Comparison of ENCODE assay signal across 14 mouse cellular contexts in genomic region chr10:127427107-127427506, GRCm38 (mm10). TPM values are rescaled to one million over a fixed set of nuclear protein-coding genes. Genes with fewer than 3 reads are reported as not detected.
A peak's percentile ranks its signal among the peaks of the same experiment; 100 is the strongest.
DNase-seq lines count a peak whose midpoint lies in the region; ATAC-seq and TF ChIP-seq lines count a peak whose summit lies in the region.
"Had no signal": no experiment of that assay in that cellular context is flagged by ENCODE, and none has a peak within 500 bp of the region (broad histone marks: within the 10 kb centered on the region; RNA-seq: fewer than 3 reads in every experiment).

No protein-coding gene starts in this region.

- no peaks in the 10 kb centered on the region for H3K36me3 ChIP-seq in forebrain, embryonic 15.5 days
- H3K36me3 ChIP-seq in forebrain, embryonic 12.5 days (replicated peaks): no peaks in the 10 kb centered on the region
- H3K36me3 ChIP-seq in liver, postnatal 0 days (replicated peaks; ENCODE audit: insufficient read depth, low read length): peaks cover 4% of the 10 kb centered on the region; the same call in 1 of the 2 replicates
- peaks cover 2% of the 10 kb centered on the region; the same call in 1 of the 2 replicates for H3K36me3 ChIP-seq in liver, embryonic 11.5 days (ENCODE audit: control insufficient read depth, insufficient read depth, low read length)
- H3K36me3 ChIP-seq in limb, embryonic 15.5 days: no peaks in the 10 kb centered on the region; the same call in 1 of the 2 replicates

- 96% methylated on average over 1 of the region's 1 CpGs for WGBS in forebrain, embryonic 15.5 days
- WGBS in forebrain, embryonic 12.5 days: 96% methylated on average over 1 of the region's 1 CpGs
- 54% methylated on average over 1 of the region's 1 CpGs for WGBS in liver, postnatal 0 days (ENCODE audit: insufficient replicate concordance)
- WGBS in liver, embryonic 11.5 days: 43% methylated on average over 1 of the region's 1 CpGs
- WGBS in limb, embryonic 15.5 days: 71% methylated on average over 1 of the region's 1 CpGs

- no peak for ATAC-seq in forebrain, embryonic 15.5 days (replicated peaks)
- ATAC-seq in forebrain, embryonic 12.5 days (ENCODE audit: low FRiP score): no peak
- no peak for ATAC-seq in liver, postnatal 0 days
- no peak for ATAC-seq in liver, embryonic 11.5 days (replicated peaks; ENCODE audit: low FRiP score)
- no peak for ATAC-seq in limb, embryonic 15.5 days (ENCODE audit: insufficient number of reproducible peaks, low FRiP score, low TSS enrichment, low read depth)

- intact Hi-C loops in left cerebral cortex, postnatal 4 days (cut with DNase I): no loop called here

- H3K4me3 ChIP-seq in forebrain, embryonic 15.5 days: no peak overlapping the region
- H3K4me3 ChIP-seq in forebrain, embryonic 12.5 days (replicated peaks): no peak overlapping the region
- H3K4me3 ChIP-seq in liver, postnatal 0 days (ENCODE audit: low read depth, low read length): no peak overlapping the region
- no peak overlapping the region for H3K4me3 ChIP-seq in liver, embryonic 11.5 days (ENCODE audit: low read depth, low read length)
- H3K4me3 ChIP-seq in limb, embryonic 15.5 days: no peak overlapping the region
- H3K4me3 ChIP-seq: embryonic facial prominence, embryonic 15.5 days had no signal

- no peaks in the 10 kb centered on the region for H3K9me3 ChIP-seq in forebrain, embryonic 15.5 days
- no peaks in the 10 kb centered on the region for H3K9me3 ChIP-seq in forebrain, embryonic 12.5 days
- H3K9me3 ChIP-seq in liver, postnatal 0 days (ENCODE audit: low read length): no peaks in the 10 kb centered on the region
- no peaks in the 10 kb centered on the region for H3K9me3 ChIP-seq in liver, embryonic 11.5 days (ENCODE audit: control insufficient read depth, low read length)
- no peaks in the 10 kb centered on the region for H3K9me3 ChIP-seq in limb, embryonic 15.5 days
- H3K9me3 ChIP-seq: embryonic facial prominence, embryonic 15.5 days had no signal

- no peak overlapping the region for H3K9ac ChIP-seq in forebrain, embryonic 15.5 days (replicated peaks)
- no peak overlapping the region for H3K9ac ChIP-seq in forebrain, embryonic 12.5 days
- no peak overlapping the region for H3K9ac ChIP-seq in liver, postnatal 0 days (replicated peaks)
- no peak overlapping the region for H3K9ac ChIP-seq in liver, embryonic 11.5 days (ENCODE audit: low read depth, low read length)
- no peak overlapping the region for H3K9ac ChIP-seq in limb, embryonic 15.5 days
- H3K9ac ChIP-seq: embryonic facial prominence, embryonic 15.5 days had no signal

- TF ChIP-seq EP300 in liver, postnatal 0 days (IDR thresholded peaks at IDR 0.05; ENCODE audit: low read depth): no peak

- H3K4me2 ChIP-seq in forebrain, embryonic 15.5 days (replicated peaks): no peak overlapping the region
- no peak overlapping the region for H3K4me2 ChIP-seq in forebrain, embryonic 12.5 days
- H3K4me2 ChIP-seq in liver, postnatal 0 days (ENCODE audit: low read depth, low read length): no peak overlapping the region
- H3K4me2 ChIP-seq in liver, embryonic 11.5 days: no peak overlapping the region
- H3K4me2 ChIP-seq in limb, embryonic 15.5 days: no peak overlapping the region
- H3K4me2 ChIP-seq: embryonic facial prominence, embryonic 15.5 days had no signal

- no peak for TF ChIP-seq CTCF in liver, postnatal 0 days (IDR thresholded peaks at IDR 0.05; ENCODE audit: low read depth)

- H3K27ac ChIP-seq in forebrain, embryonic 15.5 days (replicated peaks): peak overlapping the region; percentile 18; the same call in 1 of the 2 replicates
- no peak overlapping the region for H3K27ac ChIP-seq in forebrain, embryonic 12.5 days
- 0 out of 2 replicates have a peak overlapping the region, but pooled peaks have one; percentile 1 for H3K27ac ChIP-seq in liver, postnatal 0 days (ENCODE audit: low read depth)
- H3K27ac ChIP-seq in liver, embryonic 11.5 days (ENCODE audit: low read depth, low read length): no peak overlapping the region
- H3K27ac ChIP-seq in limb, embryonic 15.5 days: peak overlapping the region; percentile 51
- H3K27ac ChIP-seq: embryonic facial prominence, embryonic 15.5 days had no signal

- DNase-seq in liver, postnatal 0 days: no peak
- DNase-seq in liver, embryonic 11.5 days (ENCODE audit: low spot score): no peak
- DNase-seq in heart, adult 8-10 months (ENCODE audit: low spot score): peak; percentile 36
- no peak for DNase-seq in cerebellum, adult 18-20 months
- DNase-seq in left cerebral cortex, postnatal 4 days: no peak
- DNase-seq: adrenal gland, adult 8-10 months; B cell, adult 2 months; cerebellum, adult 8-10 months; kidney, adult 9 months had no signal

- H3K4me1 ChIP-seq in forebrain, embryonic 15.5 days: peaks cover 16% of the 10 kb centered on the region
- peaks cover 14% of the 10 kb centered on the region for H3K4me1 ChIP-seq in forebrain, embryonic 12.5 days
- H3K4me1 ChIP-seq in liver, postnatal 0 days (ENCODE audit: insufficient read depth): peaks cover 20% of the 10 kb centered on the region
- H3K4me1 ChIP-seq in liver, embryonic 11.5 days (replicated peaks; ENCODE audit: control insufficient read depth, insufficient read depth, low read length): peaks cover 14% of the 10 kb centered on the region
- H3K4me1 ChIP-seq in limb, embryonic 15.5 days: peaks cover 12% of the 10 kb centered on the region

- no peaks in the 10 kb centered on the region for H3K27me3 ChIP-seq in forebrain, embryonic 15.5 days
- H3K27me3 ChIP-seq in forebrain, embryonic 12.5 days: no peaks in the 10 kb centered on the region
- no peaks in the 10 kb centered on the region for H3K27me3 ChIP-seq in liver, postnatal 0 days (ENCODE audit: insufficient read depth, low read length)
- no peaks in the 10 kb centered on the region for H3K27me3 ChIP-seq in liver, embryonic 11.5 days (replicated peaks; ENCODE audit: control insufficient read depth, insufficient read depth, low read length)
- H3K27me3 ChIP-seq in limb, embryonic 15.5 days: no peaks in the 10 kb centered on the region
- H3K27me3 ChIP-seq: embryonic facial prominence, embryonic 15.5 days had no signal

RNA-seq across cellular contexts. Expression of gene R3hdm2, which starts 47.0 kb away (rescaled TPM):
- 39.2 and 43.6 TPM in 2 replicates for polyA plus RNA-seq in forebrain, embryonic 15.5 days (2015; fragmentation: Nextera tagmentation; extraction: Ambion mirVana)
- 37.5 and 40.3 TPM in 2 replicates for polyA plus RNA-seq in forebrain, embryonic 12.5 days (2016; fragmentation: Nextera tagmentation; extraction: Ambion mirVana)
- polyA plus RNA-seq in liver, postnatal 0 days (2015; fragmentation: Nextera tagmentation; extraction: Ambion mirVana): 16.6 and 17.3 TPM in 2 replicates
- polyA plus RNA-seq in liver, embryonic 11.5 days (2014; fragmentation: Nextera tagmentation; extraction: Ambion mirVana): 25.4 and 33.8 TPM in 2 replicates
- 100 to 1,000 TPM; 150 to 177 (median 168) TPM for total RNA-seq in heart, adult 8-10 months (2022)
- polyA plus RNA-seq in limb, embryonic 15.5 days (2015; fragmentation: Nextera tagmentation; extraction: Ambion mirVana): 33.1 and 34.9 TPM in 2 replicates
- total RNA-seq in left cerebral cortex, postnatal 4 days (2021): 100 to 1,000 TPM; 158 to 165 TPM

RNA-seq across cellular contexts. Expression of gene Inhbc, which starts 56.9 kb away (rescaled TPM):
- not detected in 2 replicates for polyA plus RNA-seq in forebrain, embryonic 15.5 days (2015; fragmentation: Nextera tagmentation; extraction: Ambion mirVana)
- polyA plus RNA-seq in forebrain, embryonic 12.5 days (2016; fragmentation: Nextera tagmentation; extraction: Ambion mirVana): not detected in 2 replicates
- polyA plus RNA-seq in liver, postnatal 0 days (2015; fragmentation: Nextera tagmentation; extraction: Ambion mirVana): 21.0 and 27.2 TPM in 2 replicates
- polyA plus RNA-seq in liver, embryonic 11.5 days (2014; fragmentation: Nextera tagmentation; extraction: Ambion mirVana): 1.1 and 1.4 TPM in 2 replicates
- not detected for total RNA-seq in heart, adult 8-10 months (2022)
- polyA plus RNA-seq in limb, embryonic 15.5 days (2015; fragmentation: Nextera tagmentation; extraction: Ambion mirVana): not detected in 2 replicates
- total RNA-seq in left cerebral cortex, postnatal 4 days (2021): not detected
- total RNA-seq: adrenal gland, adult 8-10 months; left cerebral cortex, adult 8-10 months had no signal
- polyA plus RNA-seq: embryonic facial prominence, embryonic 15.5 days had no signal

Comparison
In these comparisons a context has a peak if more than half of its experiments do, and no peak if none do; other contexts are left out.
1. H3K27ac ChIP-seq: peak in forebrain, embryonic 15.5 days (single experiment), liver, postnatal 0 days (single experiment) and limb, embryonic 15.5 days (single experiment); none in forebrain, embryonic 12.5 days (single experiment) and liver, embryonic 11.5 days (single experiment).